Mouse (Mus musculus): ENCODE measurements at regions not wholly inside any gene's neighbourhood (a gene's known extent, or its start where the extent isn't known, plus 50 kb on each side); places are given as distances from the start of the nearest gene placed in this dataset.

DNA sequence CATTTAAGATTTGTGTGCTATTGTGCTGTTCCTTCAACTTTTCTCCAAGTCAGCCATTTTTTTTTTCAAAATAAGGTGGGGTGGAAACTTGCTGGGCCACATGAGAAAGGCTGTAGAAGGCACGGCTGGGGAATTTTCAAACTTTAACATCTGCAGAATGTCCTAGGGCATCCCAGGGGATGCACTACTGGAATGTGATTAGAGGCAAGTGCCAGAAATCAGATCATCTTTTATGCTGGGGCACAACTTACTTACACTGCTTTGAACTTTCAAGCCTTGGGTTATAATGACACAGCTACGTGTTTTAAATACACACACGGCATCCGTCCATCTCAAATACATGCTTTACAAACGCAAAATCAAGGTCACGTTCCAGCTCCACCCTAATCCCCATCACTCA lies 463.0 kb downstream of the Pik3r1 start:
- ATAC-seq (ENCODE audit: insufficient read depth) = no peak
- TF ChIP-seq CTCF (IDR thresholded peaks at IDR 0.05; ENCODE audit: low read depth) = no peak

GRCm38 (mm10) chr13:101301361-101301760 lies 466.7 kb downstream of the Pik3r1 start:
- ATAC-seq (ENCODE audit: insufficient read depth) = no peak
- Histone ChIP-seq H3K4me1 (ENCODE audit: insufficient read depth) (no peaks in the 10 kb centered on the region), H3K9ac (no peak overlapping the region), H3K27me3 (ENCODE audit: insufficient read depth, low read length) (no peaks in the 10 kb centered on the region), H3K4me3 (ENCODE audit: low read depth, low read length) (no peak overlapping the region), H3K27ac (ENCODE audit: low read depth) (no peak overlapping the region), H3K36me3 (ENCODE audit: insufficient read depth) (no peaks in the 10 kb centered on the region), H3K4me2 (no peak overlapping the region), H3K9me3 (ENCODE audit: low read depth, low read length) (no peaks in the 10 kb centered on the region)
- no peak for DNase-seq
- TF ChIP-seq CTCF (IDR thresholded peaks at IDR 0.05; ENCODE audit: low read depth) = no peak
- 62% methylated on average over 2 of the region's 2 CpGs for WGBS

More for the DNA sequence above, 463.0 kb downstream of the Pik3r1 start:
- Histone ChIP-seq H3K36me3 (ENCODE audit: insufficient read depth) (no peaks in the 10 kb centered on the region), H3K27ac (ENCODE audit: low read depth) (no peak overlapping the region), H3K9me3 (ENCODE audit: low read depth, low read length) (no peaks in the 10 kb centered on the region), H3K4me2 (no peak overlapping the region), H3K27me3 (ENCODE audit: insufficient read depth, low read length) (no peaks in the 10 kb centered on the region), H3K4me1 (ENCODE audit: insufficient read depth) (no peaks in the 10 kb centered on the region), H3K9ac (no peak overlapping the region), H3K4me3 (ENCODE audit: low read depth, low read length) (no peak overlapping the region)
- WGBS = 59% methylated on average over 6 of the region's 6 CpGs
- no peak for DNase-seq

GRCm38 (mm10) chr13:101289407-101289806 lies 456.2 kb upstream of the Slc30a5 start:
- H3K4me3 ChIP-seq (ENCODE audit: low read depth, low read length) = no peak overlapping the region
- WGBS = 82% methylated on average over 4 of the region's 4 CpGs
- no peak overlapping the region for H3K4me2 ChIP-seq
- H3K27ac ChIP-seq (ENCODE audit: low read depth) = no peak overlapping the region
- H3K4me1 ChIP-seq (ENCODE audit: insufficient read depth) = no peaks in the 10 kb centered on the region
- ATAC-seq (ENCODE audit: insufficient read depth) (no peak), DNase-seq (no peak)
- H3K27me3 ChIP-seq (ENCODE audit: insufficient read depth, low read length) = no peaks in the 10 kb centered on the region
- H3K9me3 ChIP-seq (ENCODE audit: low read depth, low read length) = no peaks in the 10 kb centered on the region
- H3K9ac ChIP-seq = no peak overlapping the region
- H3K36me3 ChIP-seq (ENCODE audit: insufficient read depth) = no peaks in the 10 kb centered on the region
- no peak for TF ChIP-seq CTCF (IDR thresholded peaks at IDR 0.05; ENCODE audit: low read depth)

DNA sequence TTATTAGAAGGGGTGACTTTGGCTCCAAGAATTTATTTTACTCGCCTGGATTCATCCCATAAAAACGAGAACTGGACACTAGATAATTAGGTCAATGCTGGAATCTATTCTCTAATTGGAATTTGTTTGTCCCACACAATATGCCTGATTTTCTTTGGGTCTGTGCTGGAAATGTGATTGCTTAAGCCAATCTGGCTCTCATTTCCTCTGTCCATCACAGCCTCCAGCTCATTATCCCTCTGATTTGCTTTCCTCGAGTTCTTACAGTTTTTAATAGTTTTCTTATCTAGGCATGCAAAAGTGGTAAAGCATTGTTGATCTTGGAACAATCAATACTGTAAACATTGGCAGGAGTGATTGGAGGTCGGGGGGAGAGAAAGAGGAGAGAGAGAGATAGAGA lies 453.9 kb upstream of the Slc30a5 start:
- Histone ChIP-seq H3K27me3 (ENCODE audit: insufficient read depth, low read length) (no peaks in the 10 kb centered on the region), H3K4me1 (ENCODE audit: insufficient read depth) (no peaks in the 10 kb centered on the region), H3K4me2 (no peak overlapping the region), H3K27ac (ENCODE audit: low read depth) (no peak overlapping the region), H3K36me3 (ENCODE audit: insufficient read depth) (no peaks in the 10 kb centered on the region), H3K9me3 (ENCODE audit: low read depth, low read length) (no peaks in the 10 kb centered on the region), H3K4me3 (ENCODE audit: low read depth, low read length) (no peak overlapping the region), H3K9ac (no peak overlapping the region)
- TF ChIP-seq CTCF (IDR thresholded peaks at IDR 0.05; ENCODE audit: low read depth) = no peak
- ATAC-seq (ENCODE audit: insufficient read depth) (no peak), DNase-seq (no peak)
- WGBS = 44% methylated on average over 4 of the region's 4 CpGs

DNA sequence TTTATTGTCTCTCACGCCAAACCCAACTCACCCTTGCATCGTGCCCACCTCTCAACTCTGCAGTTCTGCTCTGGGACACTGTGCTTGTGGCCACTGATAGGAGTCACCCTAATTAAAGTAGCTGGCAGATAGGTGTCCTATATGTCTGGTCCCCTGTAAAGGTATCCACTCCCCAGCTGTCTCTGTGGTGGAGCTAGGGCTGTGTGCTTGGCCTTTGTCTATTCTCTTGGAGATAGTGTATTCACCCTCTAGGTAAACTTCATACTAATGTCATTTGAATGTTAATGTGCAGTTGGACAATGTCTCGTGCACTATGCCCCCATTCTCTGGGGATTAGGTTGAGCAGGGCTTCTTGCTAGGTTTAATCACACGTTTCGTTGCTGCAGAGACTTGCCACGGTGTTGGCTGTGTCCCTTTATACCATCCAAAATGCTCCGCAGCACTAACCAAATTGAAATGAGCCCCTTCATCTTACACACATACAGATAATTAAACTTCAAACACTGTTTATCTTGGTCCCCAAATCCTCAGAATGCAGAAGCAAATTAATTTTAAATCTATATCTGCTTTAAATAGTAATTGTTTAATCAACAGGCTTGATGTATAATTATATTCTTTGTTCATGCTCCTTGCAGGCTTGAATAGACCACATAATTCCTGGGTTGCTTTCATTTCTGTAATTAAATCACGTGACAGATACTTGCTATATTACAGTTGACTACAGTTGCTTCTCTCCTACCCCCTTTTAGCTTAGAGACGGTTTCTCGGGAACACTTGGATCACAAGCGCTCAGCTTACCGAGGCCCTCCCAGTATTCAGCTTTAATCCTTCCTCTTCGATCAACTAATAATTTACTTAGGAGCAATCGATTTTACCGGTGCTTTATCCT lies 453.0 kb upstream of the Slc30a5 start:
- WGBS = 73% methylated on average over 15 of the region's 15 CpGs
- no peak overlapping the region for H3K4me3 ChIP-seq (ENCODE audit: low read depth, low read length)
- no peaks in the 10 kb centered on the region for H3K9me3 ChIP-seq (ENCODE audit: low read depth, low read length)
- no peak overlapping the region for H3K4me2 ChIP-seq
- no peaks in the 10 kb centered on the region for H3K36me3 ChIP-seq (ENCODE audit: insufficient read depth)
- no peak overlapping the region for H3K27ac ChIP-seq (ENCODE audit: low read depth)
- ATAC-seq (ENCODE audit: insufficient read depth) = no peak
- no peak overlapping the region for H3K9ac ChIP-seq
- TF ChIP-seq CTCF (IDR thresholded peaks at IDR 0.05; ENCODE audit: low read depth) = no peak
- DNase-seq = no peak
- no peaks in the 10 kb centered on the region for H3K4me1 ChIP-seq (ENCODE audit: insufficient read depth)
- H3K27me3 ChIP-seq (ENCODE audit: insufficient read depth, low read length) = no peaks in the 10 kb centered on the region

- Histone ChIP-seq H3K4me3 (ENCODE audit: low read depth, low read length) (no peak overlapping the region), H3K27ac (ENCODE audit: low read depth) (no peak overlapping the region), H3K27me3 (ENCODE audit: insufficient read depth, low read length) (no peaks in the 10 kb centered on the region), H3K4me2 (no peak overlapping the region), H3K4me1 (ENCODE audit: insufficient read depth) (no peaks in the 10 kb centered on the region), H3K9me3 (ENCODE audit: low read depth, low read length) (no peaks in the 10 kb centered on the region), H3K36me3 (ENCODE audit: insufficient read depth) (no peaks in the 10 kb centered on the region), H3K9ac (no peak overlapping the region)
- ATAC-seq (ENCODE audit: insufficient read depth) (no peak), DNase-seq (no peak)
- TF ChIP-seq CTCF (IDR thresholded peaks at IDR 0.05; ENCODE audit: low read depth) = no peak
- 61% methylated on average over 1 of the region's 1 CpGs for WGBS
These were observed 444.9 kb upstream of the Slc30a5 start for GRCm38 (mm10) chr13:101278127-101278526.

- Histone ChIP-seq H3K27ac (ENCODE audit: low read depth) (no peak overlapping the region), H3K9me3 (ENCODE audit: low read depth, low read length) (no peaks in the 10 kb centered on the region), H3K9ac (no peak overlapping the region), H3K27me3 (ENCODE audit: insufficient read depth, low read length) (no peaks in the 10 kb centered on the region), H3K36me3 (ENCODE audit: insufficient read depth) (no peaks in the 10 kb centered on the region), H3K4me1 (ENCODE audit: insufficient read depth) (no peaks in the 10 kb centered on the region), H3K4me2 (no peak overlapping the region), H3K4me3 (ENCODE audit: low read depth, low read length) (no peak overlapping the region)
- no peak for ATAC-seq (ENCODE audit: insufficient read depth)
- 75% methylated on average over 2 of the region's 2 CpGs for WGBS
- no peak for DNase-seq
- TF ChIP-seq CTCF (IDR thresholded peaks at IDR 0.05; ENCODE audit: low read depth) = no peak
These were observed 443.5 kb upstream of the Slc30a5 start for GRCm38 (mm10) chr13:101276766-101277165.

Data from lung, embryonic 14.5 days (tissue).